Mouse (Mus musculus) megakaryocyte, embryonic 14.5 days (primary cell): ENCODE measurements around the gene Prss36.

ENCODE experiments used
- FLI1 ChIP-seq: IDR thresholded peaks from 2 replicates; pipeline ENCODE4 v1.6.1; 2012; ENCODE audit warnings: low read length, inconsistent platforms, mixed read lengths
- GATA1 ChIP-seq: IDR thresholded peaks from 3 replicates; pipeline ENCODE4 v1.6.1; 2012; ENCODE audit warnings: mixed read lengths, low read length, inconsistent platforms, borderline replicate concordance

DNA sequence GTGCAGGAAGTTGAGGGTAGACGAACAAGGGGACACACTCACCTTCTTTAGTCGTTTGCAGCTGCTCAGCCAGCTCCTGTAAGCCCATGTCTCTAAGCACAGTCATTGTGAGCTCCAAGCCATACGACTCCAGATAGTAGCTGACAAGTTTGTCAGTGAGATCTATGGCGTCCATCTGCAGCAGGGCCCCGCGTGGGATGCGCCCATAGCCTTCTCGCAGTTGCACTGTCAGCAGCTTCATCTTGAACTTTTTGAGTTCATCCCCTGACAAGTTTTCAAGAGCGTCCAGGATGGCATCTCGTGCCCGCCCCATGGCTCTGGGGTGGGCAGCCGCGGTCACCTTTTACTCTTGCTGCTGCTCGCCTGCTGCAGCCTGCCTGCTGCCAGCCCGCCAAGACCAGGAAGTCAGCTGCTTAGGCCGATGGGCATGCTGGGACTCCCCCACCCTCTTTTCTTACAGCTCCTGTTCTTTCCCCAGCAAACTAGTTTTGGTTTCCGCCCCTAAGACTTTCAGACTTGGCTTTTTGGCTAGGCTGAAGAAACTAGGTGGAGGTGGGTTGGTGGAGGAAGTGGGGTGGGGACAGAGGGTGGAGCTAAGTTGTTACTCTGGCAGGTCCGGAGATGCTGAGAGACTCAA lies 46.9 kb upstream of the Prss36 start, which contains the start of gene Pycard:
- TF ChIP-seq GATA1 (no peak), FLI1 (no peak)
